Mouse (Mus musculus): ENCODE data around the gene Aspscr1.
"Not testable (repeated sequence)": the region's sequence is repeated elsewhere in the genome, so short reads cannot be mapped to it uniquely, and the experiment has no call there.

Aspscr1 gene

GRCm38 (mm10) chr11:120641869-120642268 is 30.9 kb upstream of the Aspscr1 start:
- no peak for DNase-seq (ENCODE audit: low read depth)

- DNase-seq (ENCODE audit: low read depth), result no peak
Observed at GRCm38 (mm10) chr11:120642939-120643600, 29.7 kb upstream of the Aspscr1 start.

GRCm38 (mm10) chr11:120643601-120643987 is 29.2 kb upstream of the Aspscr1 start, which contains the start of gene Pycr1:
TSS of gene Pycr1 (minus strand) at chr11:120643769.
- DNase-seq (ENCODE audit: low read depth), result peak; percentile 92

GRCm38 (mm10) chr11:120647047-120647830 is 25.5 kb upstream of the Aspscr1 start:
- DNase-seq (ENCODE audit: low read depth), result no peak

- DNase-seq (ENCODE audit: low read depth), result no peak
Observed at GRCm38 (mm10) chr11:120648001-120648476, 24.7 kb upstream of the Aspscr1 start, which contains the start of gene Myadml2. TSS of gene Myadml2 (minus strand) at chr11:120648158.

- no peak for DNase-seq (ENCODE audit: low read depth)
Observed at GRCm38 (mm10) chr11:120651872-120652271, 20.9 kb upstream of the Aspscr1 start.

GRCm38 (mm10) chr11:120654741-120655140 is 18.0 kb upstream of the Aspscr1 start:
- DNase-seq (ENCODE audit: low read depth), result no peak

- no peak for DNase-seq (ENCODE audit: low read depth)
Observed at GRCm38 (mm10) chr11:120657301-120657700, 15.5 kb upstream of the Aspscr1 start.

GRCm38 (mm10) chr11:120658876-120659410 is 13.8 kb upstream of the Aspscr1 start:
- DNase-seq (ENCODE audit: low read depth), result peak; percentile 52

- DNase-seq (ENCODE audit: low read depth), result no peak
Observed at GRCm38 (mm10) chr11:120659509-120660300, 13.1 kb upstream of the Aspscr1 start.

- DNase-seq (ENCODE audit: low read depth), result no peak
Observed at GRCm38 (mm10) chr11:120660301-120661075, 12.3 kb upstream of the Aspscr1 start.

GRCm38 (mm10) chr11:120661076-120661460 is 11.7 kb upstream of the Aspscr1 start, which contains the start of gene Notum:
TSS of gene Notum (minus strand) at chr11:120661175.
- DNase-seq (ENCODE audit: low read depth), result no peak

GRCm38 (mm10) chr11:120662759-120663158 is 10.0 kb upstream of the Aspscr1 start:
- no peak for DNase-seq (ENCODE audit: low read depth)

GRCm38 (mm10) chr11:120663714-120664113 is 9.1 kb upstream of the Aspscr1 start:
- DNase-seq (ENCODE audit: low read depth), result no peak

GRCm38 (mm10) chr11:120665406-120665805 is 7.4 kb upstream of the Aspscr1 start:
- no peak for DNase-seq (ENCODE audit: low read depth)

- no peak for DNase-seq (ENCODE audit: low read depth)
Observed at GRCm38 (mm10) chr11:120666617-120667016, 6.2 kb upstream of the Aspscr1 start.

- no peak for DNase-seq (ENCODE audit: low read depth)
Observed at GRCm38 (mm10) chr11:120673594-120674122, 885 bp downstream of the Aspscr1 start.

GRCm38 (mm10) chr11:120675875-120676274 is 3.1 kb downstream of the Aspscr1 start:
- not testable (repeated sequence) for DNase-seq (ENCODE audit: low read depth)

GRCm38 (mm10) chr11:120676951-120677350 is 4.2 kb downstream of the Aspscr1 start:
- DNase-seq (ENCODE audit: low read depth), result no peak

- no peak for DNase-seq (ENCODE audit: low read depth)
Observed at GRCm38 (mm10) chr11:120679909-120680308, 7.1 kb downstream of the Aspscr1 start.

- no peak for DNase-seq (ENCODE audit: low read depth)
Observed at GRCm38 (mm10) chr11:120682683-120683082, 9.9 kb downstream of the Aspscr1 start.

All from c-Kit-positive CD71-positive TER-119-negative erythroid progenitor cells, embryonic 14.5 days (primary cell).